Mouse (Mus musculus) myocyte (in vitro differentiated cells): ENCODE measurements around the gene Scamp1.

Source experiments
- CEBPB ChIP-seq: IDR thresholded peaks from 2 replicates; pipeline ENCODE4 v1.6.1; 2011; ENCODE audit warnings: mild to moderate bottlenecking, moderate library complexity; ENCODE audit not compliant: poor library complexity, insufficient read depth, severe bottlenecking
- MAX ChIP-seq: IDR thresholded peaks from one replicate; pipeline ENCODE4 v1.6.1; 2011; ENCODE audit warnings: low read depth, mild to moderate bottlenecking, control low read depth
- POLR2A ChIP-seq: IDR thresholded peaks from one replicate; pipeline ENCODE4 v1.6.1; 2011; ENCODE audit warnings: low read depth, mild to moderate bottlenecking, control low read depth, moderate library complexity; ENCODE audit not compliant: insufficient read length
- POLR2AphosphoS2 ChIP-seq: IDR thresholded peaks from one replicate; pipeline ENCODE4 v1.6.1; 2011; ENCODE audit warnings: low read depth, control low read depth; ENCODE audit not compliant: insufficient read length
- REST ChIP-seq: IDR thresholded peaks from one replicate; pipeline ENCODE4 v1.6.1; 2011; ENCODE audit warnings: mild to moderate bottlenecking, control low read depth, moderate library complexity; ENCODE audit not compliant: insufficient read depth, insufficient read length
- SRF ChIP-seq: IDR thresholded peaks from one replicate; pipeline ENCODE4 v1.6.1; 2011; ENCODE audit warnings: low read depth; ENCODE audit not compliant: control insufficient read depth, insufficient read length

GRCm38 (mm10) chr13:94321094-94321792 lies 35.6 kb upstream of the Scamp1 start:
- TF ChIP-seq POLR2A (no peak), POLR2AphosphoS2 (no peak), SRF (no peak), CEBPB (no peak), MAX (no peak), REST (no peak)
